Mouse (Mus musculus) bone marrow macrophage, adult 2 months (primary cell): Measurements from ENCODE around the gene Hpn. TPM values are rescaled to one million over a fixed set of nuclear protein-coding genes. Genes with fewer than 3 reads are reported as not detected.

Experiments used
- H3K27ac ChIP-seq: 2 replicates; pipeline ENCODE4 v1.5.1; 2012; ENCODE audit warnings: low read depth, low read length; ENCODE audit not compliant: insufficient read depth
- H3K4me1 ChIP-seq: 2 replicates; pipeline ENCODE4 v1.6.1; 2012; ENCODE audit warnings: low read length; ENCODE audit not compliant: control insufficient read depth, insufficient read depth
- H3K4me3 ChIP-seq: 2 replicates; pipeline ENCODE4 v1.5.1; 2012; ENCODE audit warnings: mild to moderate bottlenecking, low read length, moderate library complexity; ENCODE audit not compliant: insufficient read depth
- CTCF ChIP-seq: IDR thresholded peaks from 2 replicates; pipeline ENCODE4 v1.5.1; 2012; ENCODE audit warnings: low read depth, mild to moderate bottlenecking, low read length, moderate library complexity
- POLR2A ChIP-seq: IDR thresholded peaks from 2 replicates; pipeline ENCODE4 v1.6.1; 2012; ENCODE audit warnings: mild to moderate bottlenecking, low read depth, low read length, borderline replicate concordance
- polyA plus RNA-seq: library from polyadenylated mRNA; stranded (reverse); fragments of >200 nt; gene quantifications from 2 replicates; pipeline ENCODE4 v1.2.4, GENCODE M21; 2012; ENCODE audit not compliant: missing spikeins, insufficient read depth, insufficient read length

Gene Hpn
- polyA plus RNA-seq, 1 experiment, result 30.9 TPM

DNA sequence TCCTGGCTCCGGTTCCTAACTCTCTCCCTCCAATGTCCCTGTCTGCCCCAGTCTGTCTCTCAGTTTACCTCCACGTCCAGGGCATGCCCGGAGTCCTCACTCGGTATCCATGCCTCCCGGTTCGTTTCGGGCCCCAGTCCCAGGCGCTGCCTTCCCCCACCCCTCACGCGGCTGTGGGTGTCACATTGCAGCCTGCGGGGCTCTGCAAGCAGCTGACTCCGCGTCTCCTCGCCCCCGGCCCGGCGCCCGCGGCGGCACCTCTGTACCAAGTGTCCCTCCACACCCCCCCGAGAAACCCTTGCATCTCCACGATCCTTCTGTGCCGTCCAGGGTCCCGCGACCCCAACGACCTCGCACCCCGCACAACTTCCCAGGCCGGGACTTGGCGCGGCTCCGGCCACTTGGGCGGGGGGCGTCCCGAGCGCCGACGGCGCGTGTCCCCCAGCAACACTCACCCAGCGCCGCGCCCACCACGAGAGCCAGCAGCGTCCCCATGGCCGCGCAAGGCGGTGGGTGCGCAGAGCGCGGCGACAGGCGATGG is 11.2 kb upstream of the Hpn start:
- Histone ChIP-seq H3K27ac (no peak overlapping the region), H3K4me3 (peak overlapping the region; percentile 55), H3K4me1 (peaks cover 7% of the 10 kb centered on the region)
- TF ChIP-seq CTCF (no peak), POLR2A (no peak)

DNA sequence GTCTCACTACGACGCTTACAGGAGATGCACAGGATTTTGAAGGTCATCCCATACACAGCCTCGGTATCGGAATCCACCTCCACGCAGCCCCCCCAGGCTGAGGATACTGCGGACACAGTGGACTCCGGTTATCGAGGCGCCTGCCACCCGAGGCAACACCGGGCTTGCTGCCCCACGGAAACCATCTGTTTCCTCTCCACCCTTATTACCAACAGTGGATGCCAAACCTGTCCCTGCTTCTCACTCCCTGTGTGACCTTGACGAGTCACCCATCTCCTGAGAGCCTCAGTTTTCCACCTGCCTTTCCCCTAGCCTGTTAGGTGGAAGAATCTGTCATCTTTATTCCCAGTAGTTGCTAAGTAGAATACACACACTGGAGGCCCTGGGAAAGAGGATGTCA is 10.0 kb upstream of the Hpn start:
- no peak overlapping the region for H3K4me3 ChIP-seq

DNA sequence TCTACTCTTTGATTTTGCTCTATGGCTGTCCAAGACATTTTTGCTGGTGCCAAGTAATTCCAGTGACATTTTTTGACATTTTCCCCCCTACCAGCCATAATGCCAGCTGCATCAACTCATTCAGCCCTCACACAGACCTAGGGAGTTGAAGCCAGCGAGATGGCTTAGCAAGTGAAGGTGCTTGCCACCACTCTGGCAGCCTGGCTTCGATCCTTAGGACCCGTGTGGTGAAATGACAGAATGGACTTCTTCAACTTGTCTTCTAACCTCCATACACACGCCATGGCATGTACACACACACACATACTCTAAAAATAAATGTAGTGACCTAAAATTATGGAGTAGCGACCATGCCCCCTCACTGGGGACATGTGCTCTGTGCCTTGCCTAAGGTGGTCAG is 9.3 kb upstream of the Hpn start:
- Histone ChIP-seq H3K4me1 (peaks cover 3% of the 10 kb centered on the region), H3K4me3 (no peak overlapping the region), H3K27ac (no peak overlapping the region)
- TF ChIP-seq POLR2A (no peak), CTCF (no peak)

More for the DNA sequence above, 10.0 kb upstream of the Hpn start:
- Histone ChIP-seq H3K4me1 (peaks cover 3% of the 10 kb centered on the region), H3K27ac (no peak overlapping the region)
- no peak for TF ChIP-seq CTCF
- TF ChIP-seq POLR2A, result no peak

GRCm38 (mm10) chr7:31123697-31124096 is 8.6 kb upstream of the Hpn start:
- peaks cover 3% of the 10 kb centered on the region for H3K4me1 ChIP-seq
- H3K4me3 ChIP-seq, result no peak overlapping the region
- TF ChIP-seq POLR2A, result no peak
- TF ChIP-seq CTCF, result no peak
- H3K27ac ChIP-seq, result no peak overlapping the region

GRCm38 (mm10) chr7:31122641-31123631 is 7.8 kb upstream of the Hpn start:
- Histone ChIP-seq H3K4me1 (peaks cover 3% of the 10 kb centered on the region), H3K27ac (no peak overlapping the region), H3K4me3 (no peak overlapping the region)
- TF ChIP-seq POLR2A (no peak), CTCF (no peak)

DNA sequence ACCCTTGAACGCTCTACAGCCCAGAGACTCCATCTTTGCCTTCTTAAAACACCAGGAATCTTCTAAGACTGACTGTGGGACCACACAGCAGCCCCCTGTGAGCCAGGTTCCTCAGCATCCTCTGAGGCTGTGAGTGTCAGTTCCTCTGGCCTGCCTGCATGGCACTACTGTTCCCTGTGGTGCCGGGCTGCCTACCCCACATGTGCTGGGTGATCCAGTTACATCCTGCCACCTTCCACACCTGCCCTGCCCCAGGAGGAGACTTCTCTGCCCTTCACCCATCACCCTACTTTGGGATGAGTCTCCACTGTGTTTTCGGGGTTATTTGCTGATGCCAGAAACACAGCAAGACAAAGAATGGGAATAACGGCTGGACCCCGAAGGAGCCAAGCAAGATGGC is 4.5 kb upstream of the Hpn start:
- H3K27ac ChIP-seq, result no peak overlapping the region
- H3K4me1 ChIP-seq, result no peaks in the 10 kb centered on the region
- no peak overlapping the region for H3K4me3 ChIP-seq
- TF ChIP-seq POLR2A (no peak), CTCF (no peak)

GRCm38 (mm10) chr7:31118486-31118885 is 3.4 kb upstream of the Hpn start:
- Histone ChIP-seq H3K27ac (no peak overlapping the region), H3K4me3 (no peak overlapping the region), H3K4me1 (no peaks in the 10 kb centered on the region)
- no peak for TF ChIP-seq POLR2A
- TF ChIP-seq CTCF, result no peak

DNA sequence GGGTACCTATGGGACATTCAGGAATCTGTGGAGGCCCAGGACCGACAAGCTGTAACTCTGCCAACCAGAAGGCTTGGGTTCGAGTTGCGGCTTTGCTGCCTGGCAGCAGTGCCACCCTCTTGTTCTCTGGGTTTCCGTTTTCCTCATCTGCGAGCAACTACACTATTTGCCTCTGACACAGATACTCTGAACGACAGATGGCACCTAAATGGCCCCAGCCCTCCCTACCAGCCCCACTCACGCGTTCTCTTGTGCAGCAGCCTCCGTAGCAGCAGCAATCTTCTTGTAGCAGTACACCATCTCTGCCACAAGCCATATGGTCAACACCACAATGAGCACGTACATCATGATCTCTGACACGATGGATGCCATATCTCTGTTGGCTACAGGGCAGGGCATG is 2.4 kb upstream of the Hpn start:
- no peak overlapping the region for H3K27ac ChIP-seq
- TF ChIP-seq CTCF, result no peak
- no peaks in the 10 kb centered on the region for H3K4me1 ChIP-seq
- no peak overlapping the region for H3K4me3 ChIP-seq

DNA sequence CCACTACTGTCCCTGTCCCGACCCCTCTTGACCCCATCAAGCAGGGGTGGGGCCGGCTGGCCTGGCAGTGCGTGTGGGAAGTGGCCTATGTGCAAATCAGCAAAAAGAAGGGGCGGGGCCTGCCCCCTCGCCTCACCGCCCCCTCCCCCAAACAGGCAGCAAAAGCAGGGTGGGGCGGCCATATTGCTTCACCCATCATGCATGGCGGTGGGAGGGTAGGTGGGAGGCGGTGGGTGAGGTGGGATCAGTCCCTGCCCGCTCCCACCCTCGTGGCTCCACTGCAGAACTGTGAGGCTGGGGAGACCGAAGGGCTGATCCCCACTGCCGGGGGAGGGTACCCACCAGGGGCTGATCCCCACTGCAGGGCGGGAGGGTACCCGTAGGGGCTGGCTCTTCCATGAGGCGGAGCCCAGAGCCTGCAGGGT is 1.6 kb upstream of the Hpn start:
- no peak for TF ChIP-seq CTCF
- TF ChIP-seq POLR2A, result no peak
- Histone ChIP-seq H3K4me1 (peaks cover 3% of the 10 kb centered on the region), H3K4me3 (no peak overlapping the region), H3K27ac (no peak overlapping the region)

- TF ChIP-seq CTCF (no peak), POLR2A (no peak)
- Histone ChIP-seq H3K27ac (peak overlapping the region; percentile 45), H3K4me1 (peaks cover 13% of the 10 kb centered on the region), H3K4me3 (no peak overlapping the region)
These were observed 525 bp upstream of the Hpn start for GRCm38 (mm10) chr7:31115587-31116043.

- Histone ChIP-seq H3K4me1 (peaks cover 22% of the 10 kb centered on the region), H3K4me3 (no peak overlapping the region), H3K27ac (no peak overlapping the region)
- no peak for TF ChIP-seq POLR2A
- no peak for TF ChIP-seq CTCF
These were observed 444 bp downstream of the Hpn start for GRCm38 (mm10) chr7:31114646-31115045.
